Mouse (Mus musculus) lung, postnatal 4 days (tissue): ENCODE results near the gene Zwilch.
"Not testable (repeated sequence)": the region's sequence is repeated elsewhere in the genome, so short reads cannot be mapped to it uniquely, and the experiment has no call there.

Experiments
- DNase-seq, 2 experiments: peaks; one replicate each; pipeline ENCODE4 v3.0.0; 2021

Zwilch gene

GRCm38 (mm10) chr9:64178610-64178973, 5.7 kb upstream of the Zwilch start:
- peak in 1 of 2 experiments; percentile 11 for DNase-seq

DNA sequence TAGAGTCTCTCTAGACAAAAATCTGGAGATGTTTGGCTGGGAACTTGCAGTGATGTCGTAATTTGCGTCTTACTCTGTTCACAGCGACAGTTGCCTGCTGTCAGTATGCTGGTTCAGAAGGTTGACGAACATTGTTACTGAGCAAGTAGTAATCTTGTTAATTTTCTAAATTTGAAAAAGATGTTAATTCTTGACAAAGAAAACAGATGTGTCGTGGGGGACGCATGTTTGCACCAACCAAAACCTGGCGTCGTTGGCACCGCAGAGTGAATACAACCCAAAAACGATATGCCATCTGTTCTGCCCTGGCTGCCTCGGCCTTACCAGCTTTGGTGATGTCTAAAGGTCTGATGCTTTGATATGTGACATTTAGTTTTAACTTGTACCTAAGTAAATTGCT, 2.5 kb upstream of the Zwilch start:
- no peak for DNase-seq

- DNase-seq: no peak
Measured at GRCm38 (mm10) chr9:64174766-64175165, 1.9 kb upstream of the Zwilch start.

- no peak for DNase-seq
Measured at GRCm38 (mm10) chr9:64174341-64174740, 1.4 kb upstream of the Zwilch start.

GRCm38 (mm10) chr9:64173666-64174220, 839 bp upstream of the Zwilch start:
- DNase-seq: no peak

DNA sequence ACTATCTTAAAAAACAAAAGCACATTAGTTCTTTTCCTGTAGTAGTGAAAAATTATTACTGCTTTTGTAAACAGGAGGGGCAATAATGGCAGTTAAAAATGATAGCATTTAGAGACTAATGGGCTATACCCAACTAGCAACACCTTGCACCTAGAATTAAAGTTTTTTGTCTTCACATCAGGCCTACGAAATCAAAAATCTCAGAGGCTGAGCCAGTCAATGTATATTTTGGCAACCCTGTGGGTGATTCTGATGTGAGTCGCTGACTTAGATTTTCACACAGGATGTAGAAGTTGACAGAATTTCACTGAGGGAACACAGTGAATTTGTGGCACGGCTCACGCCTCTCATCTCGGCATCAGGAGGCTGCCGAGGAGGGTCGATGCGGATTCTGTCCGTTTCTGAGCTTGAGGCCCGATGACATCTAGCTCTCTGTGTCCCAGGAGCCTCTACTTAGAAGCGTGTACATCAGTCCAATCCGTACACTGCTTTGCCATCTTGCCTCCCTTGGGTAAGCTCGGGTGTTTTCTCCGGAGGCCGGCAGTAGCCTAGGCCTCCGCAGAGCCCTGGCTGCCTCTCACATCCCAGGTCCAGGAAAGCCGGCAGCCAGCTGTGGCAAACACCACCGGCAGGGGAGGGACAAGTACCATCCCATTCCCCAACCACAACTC, 624 bp downstream of the Zwilch start:
- no peak for DNase-seq

GRCm38 (mm10) chr9:64169967-64170366, 2.9 kb downstream of the Zwilch start:
- not testable (repeated sequence) for DNase-seq

DNA sequence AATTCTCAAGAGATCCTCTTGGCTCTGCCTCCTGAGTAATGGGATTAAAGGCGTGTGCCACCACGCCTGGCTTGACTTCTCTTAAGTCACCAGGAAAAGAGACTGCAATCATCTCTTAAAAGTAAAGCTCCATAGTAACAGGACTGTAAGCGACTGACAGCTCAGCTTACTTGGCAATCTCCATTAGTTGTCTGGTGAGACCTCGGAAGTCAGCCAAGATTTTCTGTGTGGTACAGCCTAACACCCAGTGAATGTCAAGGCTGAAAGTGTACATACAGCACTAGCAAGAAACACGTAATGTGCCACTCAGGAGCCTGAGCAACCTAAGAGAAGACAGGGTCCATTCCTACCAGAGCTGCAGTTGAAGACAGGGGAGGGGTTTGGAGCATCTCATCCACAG, 12.4 kb downstream of the Zwilch start:
- no peak for DNase-seq

GRCm38 (mm10) chr9:64156641-64157040, 16.3 kb downstream of the Zwilch start:
- no peak for DNase-seq

DNA sequence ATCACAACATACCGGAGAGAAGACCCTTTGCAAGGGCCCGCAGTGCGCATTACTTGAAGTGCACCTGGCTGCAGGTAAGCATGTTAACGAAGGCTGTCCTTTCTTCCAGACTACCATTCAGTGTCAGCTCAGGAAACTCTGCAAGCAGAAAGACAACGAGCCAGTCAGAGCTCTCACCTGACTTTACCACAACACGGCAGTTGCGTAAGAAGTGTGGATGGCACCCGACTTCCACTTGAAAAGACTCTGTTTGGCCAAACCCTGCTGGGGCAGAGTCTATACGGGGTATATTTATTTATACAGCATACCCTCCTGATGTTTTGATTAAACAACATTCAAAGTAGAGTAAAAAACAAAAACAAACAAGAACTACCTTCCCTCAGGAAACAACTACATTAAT, 33.0 kb downstream of the Zwilch start:
- DNase-seq: no peak

GRCm38 (mm10) chr9:64138896-64139295, 34.0 kb downstream of the Zwilch start:
- DNase-seq: peak; percentile 53 to 60

- no peak for DNase-seq
Measured at GRCm38 (mm10) chr9:64131623-64132022, 41.3 kb downstream of the Zwilch start.

GRCm38 (mm10) chr9:64126121-64126520, 46.8 kb downstream of the Zwilch start:
- DNase-seq: no peak

- DNase-seq: no peak
Measured at GRCm38 (mm10) chr9:64125307-64125706, 47.6 kb downstream of the Zwilch start.

- DNase-seq: not testable (repeated sequence)
Measured at GRCm38 (mm10) chr9:64124846-64125245, 48.1 kb downstream of the Zwilch start.

DNA sequence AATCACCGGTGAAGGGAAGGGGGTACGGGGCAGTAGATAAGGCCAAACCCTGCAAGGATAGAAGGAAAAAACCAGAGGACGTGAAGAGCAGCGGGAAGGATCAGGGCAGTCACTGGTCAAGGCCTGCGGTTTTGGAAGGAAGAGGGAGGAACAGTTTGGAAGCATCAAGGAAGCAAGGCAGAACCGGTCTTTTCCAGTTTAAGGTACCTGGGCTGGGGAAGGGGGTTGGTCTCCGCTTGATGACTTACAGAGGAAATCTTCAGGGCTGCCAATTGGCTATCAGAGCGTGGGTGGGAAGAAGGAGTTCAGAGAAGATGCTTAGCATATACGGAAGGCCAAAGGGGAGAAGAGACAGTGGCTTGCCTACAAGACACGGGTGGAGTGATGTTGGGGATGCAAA, 50.3 kb downstream of the Zwilch start:
- no peak for DNase-seq

GRCm38 (mm10) chr9:64120584-64121277, 52.2 kb downstream of the Zwilch start:
- DNase-seq: peak; percentile 49 to 55

- DNase-seq: peak; percentile 62 to 74
Measured at GRCm38 (mm10) chr9:64119898-64120297, 53.0 kb downstream of the Zwilch start.

- no peak for DNase-seq
Measured at GRCm38 (mm10) chr9:64116876-64117275, 56.0 kb downstream of the Zwilch start, which contains the start of gene Lctl. Gene Lctl, plus strand, starts transcription at chr9:64117147.

GRCm38 (mm10) chr9:64115756-64116155, 57.1 kb downstream of the Zwilch start:
- DNase-seq: no peak

DNA sequence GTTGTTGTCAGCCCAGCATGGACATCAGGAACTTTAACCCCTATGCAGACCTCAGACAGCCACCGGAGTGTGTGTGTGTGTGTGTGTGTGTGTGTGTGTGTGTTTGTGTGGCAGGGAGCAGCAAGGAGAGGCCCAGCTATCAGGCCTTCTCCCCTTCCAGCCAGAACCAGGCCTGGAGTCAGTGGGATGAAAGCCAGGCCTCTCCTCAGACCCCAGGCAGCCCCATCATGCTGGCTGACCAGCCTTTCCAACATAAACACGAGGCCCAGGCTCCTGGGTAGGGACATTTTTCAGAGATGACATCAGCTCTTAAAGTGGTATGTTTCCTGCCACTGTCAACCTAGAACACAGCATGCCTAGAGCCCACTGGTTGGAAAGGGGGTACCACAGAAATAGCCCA, 58.3 kb downstream of the Zwilch start:
- peak; percentile 43 to 71 for DNase-seq

- no peak for DNase-seq
Measured at GRCm38 (mm10) chr9:64110502-64110901, 62.4 kb downstream of the Zwilch start.

DNA sequence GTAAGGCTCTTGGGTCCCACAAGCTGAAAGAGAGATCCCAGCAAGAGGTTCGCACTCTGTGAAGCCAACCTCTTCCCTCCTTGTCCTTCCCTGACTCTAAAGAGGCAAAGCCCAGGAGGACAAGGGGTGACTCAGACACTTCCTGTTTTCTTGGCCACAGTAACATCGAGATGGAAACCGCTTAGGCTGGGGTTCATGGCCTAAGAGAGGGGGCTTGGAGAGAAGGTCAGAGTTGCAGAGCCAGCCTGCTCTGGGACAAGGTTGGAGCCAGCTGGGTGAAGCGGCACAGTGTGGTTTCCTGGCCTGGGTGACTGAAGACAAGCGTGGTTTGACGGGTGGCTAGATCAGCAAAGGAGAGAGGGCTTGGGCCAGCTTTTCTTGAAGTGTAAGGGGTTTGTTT, 67.6 kb downstream of the Zwilch start:
- DNase-seq: no peak

GRCm38 (mm10) chr9:64100442-64100841, 72.5 kb downstream of the Zwilch start:
- peak; percentile 79 to 86 for DNase-seq
